Mouse (Mus musculus): ENCODE results near the gene Mast2. TPM values are rescaled to one million over a fixed set of nuclear protein-coding genes. Genes with fewer than 3 reads are reported as not detected.

The Mast2 gene
- polyA plus RNA-seq, 1 experiment: not detected

DNA sequence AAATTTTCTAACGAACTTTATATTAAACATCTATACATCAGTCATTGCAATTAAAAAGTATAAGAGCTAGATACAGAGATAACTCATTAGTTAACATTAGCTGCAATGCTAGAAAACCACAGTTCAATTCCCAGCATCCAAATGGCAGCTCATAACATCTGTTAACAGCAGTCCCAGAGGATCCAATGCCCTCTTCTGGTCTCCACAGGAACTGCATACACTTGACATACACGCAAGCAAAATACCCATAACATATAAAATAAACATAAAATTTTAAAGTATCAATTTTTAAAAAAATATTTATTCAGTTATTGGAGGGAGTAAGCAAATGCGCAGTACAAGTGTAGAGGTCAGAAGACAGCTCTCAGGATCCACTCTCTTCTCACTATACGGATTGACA, 28.4 kb downstream of the Mast2 start:
- WGBS: 97% methylated on average over 4 of the region's 4 CpGs
- no peak overlapping the region for H3K27ac ChIP-seq (ENCODE audit: insufficient read depth, low read depth, low read length)
- no peak overlapping the region for H3K4me3 ChIP-seq (ENCODE audit: insufficient read depth, low read depth, low read length)
- TF ChIP-seq POLR2A (IDR thresholded peaks at IDR 0.05; ENCODE audit: insufficient read depth, low read depth, low read length): no peak
- no peak for TF ChIP-seq CTCF (IDR thresholded peaks at IDR 0.05; ENCODE audit: insufficient read depth, low read depth, low read length)
- no peaks in the 10 kb centered on the region for H3K4me1 ChIP-seq (ENCODE audit: control insufficient read depth, insufficient read depth, low read length)

DNA sequence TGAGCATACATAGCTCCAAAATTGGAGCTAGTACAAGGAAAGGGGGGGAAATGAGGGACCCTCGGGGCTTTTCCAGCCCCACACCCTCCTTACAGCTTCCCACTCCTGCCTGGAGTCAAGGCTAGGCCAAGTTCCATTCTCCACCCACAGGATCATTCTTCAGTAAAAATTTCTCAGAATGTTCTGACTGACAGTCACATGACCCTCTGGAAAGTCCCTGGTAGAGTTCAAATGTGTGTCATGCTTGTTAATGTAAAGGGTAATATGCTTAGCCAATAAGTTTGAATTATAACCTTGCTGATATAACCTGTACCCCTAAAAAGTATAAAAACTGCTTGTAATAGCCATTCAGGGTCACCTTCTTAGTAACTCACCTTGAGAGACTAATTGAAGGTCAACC, 41.8 kb downstream of the Mast2 start:
- TF ChIP-seq CTCF (IDR thresholded peaks at IDR 0.05; ENCODE audit: insufficient read depth, low read depth, low read length) (no peak), POLR2A (IDR thresholded peaks at IDR 0.05; ENCODE audit: insufficient read depth, low read depth, low read length) (no peak)
- WGBS: 97% methylated on average over 1 of the region's 1 CpGs
- Histone ChIP-seq H3K27ac (ENCODE audit: insufficient read depth, low read depth, low read length) (no peak overlapping the region), H3K4me3 (ENCODE audit: insufficient read depth, low read depth, low read length) (no peak overlapping the region), H3K4me1 (ENCODE audit: control insufficient read depth, insufficient read depth, low read length) (no peaks in the 10 kb centered on the region)

DNA sequence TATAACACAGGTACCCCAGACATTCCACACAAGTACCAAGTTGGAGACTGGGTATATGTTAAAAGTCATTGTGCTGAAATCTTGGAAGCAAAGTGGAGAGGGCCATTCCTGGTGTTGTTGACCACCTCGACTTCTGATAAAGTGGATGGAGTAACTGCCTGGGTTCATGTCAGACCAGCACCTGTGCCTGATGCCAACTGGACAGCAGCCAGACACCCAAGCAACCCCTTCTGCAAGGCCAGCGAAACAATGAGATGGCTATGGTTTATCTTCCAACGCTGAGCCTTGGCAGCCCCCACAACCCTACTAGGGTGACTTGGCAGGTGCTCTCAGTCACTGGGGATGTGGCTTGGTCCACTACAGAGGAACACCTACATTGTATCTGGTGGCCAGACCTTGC, 42.8 kb downstream of the Mast2 start:
- H3K27ac ChIP-seq (ENCODE audit: insufficient read depth, low read depth, low read length): no peak overlapping the region
- TF ChIP-seq CTCF (IDR thresholded peaks at IDR 0.05; ENCODE audit: insufficient read depth, low read depth, low read length) (no peak), POLR2A (IDR thresholded peaks at IDR 0.05; ENCODE audit: insufficient read depth, low read depth, low read length) (no peak)
- H3K4me3 ChIP-seq (ENCODE audit: insufficient read depth, low read depth, low read length): no peak overlapping the region
- H3K4me1 ChIP-seq (ENCODE audit: control insufficient read depth, insufficient read depth, low read length): no peaks in the 10 kb centered on the region
- WGBS: 76% methylated on average over 3 of the region's 3 CpGs

DNA sequence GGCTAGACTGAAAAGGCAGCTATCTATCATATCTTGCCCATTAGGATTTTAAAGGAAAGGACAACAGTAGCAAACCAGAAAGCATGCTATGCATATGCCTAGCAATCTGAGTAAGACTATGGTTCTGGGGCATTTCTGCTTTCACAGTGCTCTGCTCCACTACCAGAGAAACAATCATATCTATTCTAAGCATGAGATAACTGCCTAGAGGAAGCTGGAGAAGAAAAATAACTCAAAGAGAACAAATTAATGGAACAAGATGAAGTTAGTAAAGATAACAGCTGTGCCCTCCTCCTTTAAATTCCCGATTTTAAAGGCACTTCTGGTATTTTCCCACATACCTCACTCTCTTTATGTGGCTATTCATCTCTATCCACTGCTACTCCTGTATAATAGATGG, 51.0 kb downstream of the Mast2 start:
- TF ChIP-seq CTCF (IDR thresholded peaks at IDR 0.05; ENCODE audit: insufficient read depth, low read depth, low read length) (no peak), POLR2A (IDR thresholded peaks at IDR 0.05; ENCODE audit: insufficient read depth, low read depth, low read length) (no peak)
- WGBS: 22% methylated on average over 1 of the region's 1 CpGs
- no peak overlapping the region for H3K4me3 ChIP-seq (ENCODE audit: insufficient read depth, low read depth, low read length)
- H3K27ac ChIP-seq (ENCODE audit: insufficient read depth, low read depth, low read length): no peak overlapping the region
- H3K4me1 ChIP-seq (ENCODE audit: control insufficient read depth, insufficient read depth, low read length): no peaks in the 10 kb centered on the region

- H3K4me1 ChIP-seq (ENCODE audit: control insufficient read depth, insufficient read depth, low read length): no peaks in the 10 kb centered on the region
- no peak overlapping the region for H3K27ac ChIP-seq (ENCODE audit: insufficient read depth, low read depth, low read length)
- H3K4me3 ChIP-seq (ENCODE audit: insufficient read depth, low read depth, low read length): no peak overlapping the region
- TF ChIP-seq POLR2A (IDR thresholded peaks at IDR 0.05; ENCODE audit: insufficient read depth, low read depth, low read length) (no peak), CTCF (IDR thresholded peaks at IDR 0.05; ENCODE audit: insufficient read depth, low read depth, low read length) (no peak)
These were observed 52.6 kb downstream of the Mast2 start for GRCm38 (mm10) chr4:116411401-116411800.

DNA sequence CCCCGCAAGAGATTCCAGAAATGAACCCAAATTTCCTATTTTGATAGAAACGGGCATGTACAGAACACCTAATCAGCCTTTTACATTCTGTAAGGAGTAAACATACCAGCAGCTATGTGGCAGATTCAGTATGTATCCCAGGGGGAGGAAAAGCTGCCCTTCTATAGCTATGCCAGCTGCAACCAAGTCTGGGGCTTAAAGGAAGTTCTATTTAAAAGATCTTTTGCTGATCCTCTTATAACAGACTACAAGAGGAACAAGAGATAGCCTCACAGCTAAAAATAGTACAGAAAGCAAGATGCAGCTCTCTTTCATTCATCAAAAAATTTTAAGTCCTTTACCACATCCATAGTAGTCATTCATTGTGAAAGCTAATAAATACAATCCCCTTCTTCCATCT, 57.3 kb downstream of the Mast2 start:
- no peak overlapping the region for H3K4me3 ChIP-seq (ENCODE audit: insufficient read depth, low read depth, low read length)
- no peaks in the 10 kb centered on the region for H3K4me1 ChIP-seq (ENCODE audit: control insufficient read depth, insufficient read depth, low read length)
- TF ChIP-seq POLR2A (IDR thresholded peaks at IDR 0.05; ENCODE audit: insufficient read depth, low read depth, low read length): no peak
- TF ChIP-seq CTCF (IDR thresholded peaks at IDR 0.05; ENCODE audit: insufficient read depth, low read depth, low read length): no peak
- WGBS: 56% methylated on average over 2 of the region's 2 CpGs
- H3K27ac ChIP-seq (ENCODE audit: insufficient read depth, low read depth, low read length): no peak overlapping the region

- peak overlapping the region; percentile 46 for H3K4me3 ChIP-seq (ENCODE audit: insufficient read depth, low read depth, low read length)
- TF ChIP-seq CTCF (IDR thresholded peaks at IDR 0.05; ENCODE audit: insufficient read depth, low read depth, low read length) (no peak), POLR2A (IDR thresholded peaks at IDR 0.05; ENCODE audit: insufficient read depth, low read depth, low read length) (no peak)
- 3% methylated on average over 8 of the region's 8 CpGs for WGBS
- peak overlapping the region; percentile 82; the same call in 1 of the 2 replicates for H3K27ac ChIP-seq (ENCODE audit: insufficient read depth, low read depth, low read length)
- no peaks in the 10 kb centered on the region for H3K4me1 ChIP-seq (ENCODE audit: control insufficient read depth, insufficient read depth, low read length)
These were observed 58.0 kb downstream of the Mast2 start for GRCm38 (mm10) chr4:116405955-116406351.

DNA sequence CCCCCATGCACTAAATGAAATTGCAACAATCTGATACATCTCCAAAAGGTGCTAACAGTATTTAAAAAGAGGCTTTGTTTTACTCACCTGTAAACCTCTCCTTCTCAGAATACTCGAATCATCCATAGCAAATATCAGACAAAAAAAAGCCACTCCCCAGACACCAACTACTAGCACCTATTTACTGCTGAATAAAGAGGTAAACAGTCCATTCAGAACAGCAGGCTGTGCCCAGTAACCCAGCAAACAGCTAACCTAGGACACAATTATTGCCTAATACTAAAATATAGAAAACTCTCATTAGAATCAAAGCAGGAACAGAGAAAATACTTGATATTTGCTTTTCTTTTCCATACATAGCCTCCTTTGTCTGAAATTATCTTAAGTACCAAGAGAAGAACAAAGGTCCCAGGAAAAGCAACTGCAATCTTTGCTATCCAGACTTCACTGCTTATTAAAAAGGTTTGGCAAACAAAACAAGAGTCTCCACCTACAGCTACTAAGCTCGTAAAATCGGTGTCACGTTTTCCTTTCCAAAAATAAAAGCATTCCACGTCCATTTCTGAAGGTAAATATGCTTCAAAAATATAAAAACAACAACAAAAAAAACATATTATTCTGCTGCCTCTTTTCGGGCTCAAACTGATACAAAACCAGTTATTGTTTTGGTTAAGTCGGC, 58.6 kb downstream of the Mast2 start:
- no peak for TF ChIP-seq CTCF (IDR thresholded peaks at IDR 0.05; ENCODE audit: insufficient read depth, low read depth, low read length)
- no peak for TF ChIP-seq POLR2A (IDR thresholded peaks at IDR 0.05; ENCODE audit: insufficient read depth, low read depth, low read length)
- no peaks in the 10 kb centered on the region for H3K4me1 ChIP-seq (ENCODE audit: control insufficient read depth, insufficient read depth, low read length)
- WGBS: 7% methylated on average over 7 of the region's 7 CpGs
- peak overlapping the region; percentile 82; the same call in 1 of the 2 replicates for H3K27ac ChIP-seq (ENCODE audit: insufficient read depth, low read depth, low read length)
- no peak overlapping the region for H3K4me3 ChIP-seq (ENCODE audit: insufficient read depth, low read depth, low read length)

DNA sequence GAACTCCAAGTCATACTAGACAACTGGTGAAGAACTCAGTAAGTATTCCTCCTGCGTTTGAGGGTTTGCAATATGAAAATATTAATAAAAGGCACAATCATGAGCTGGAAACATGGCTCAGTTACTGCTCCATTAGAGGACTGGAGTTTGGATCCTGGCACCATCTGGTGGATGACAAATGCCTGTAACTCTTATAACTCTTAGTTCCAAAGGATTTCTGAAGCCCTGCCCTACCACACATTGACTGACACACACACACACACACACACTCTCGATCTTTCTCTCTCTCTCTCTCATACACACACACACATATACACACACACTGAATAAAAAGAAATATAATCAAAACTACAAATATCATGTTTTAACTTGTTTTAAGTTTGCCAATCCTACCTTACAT, 60.1 kb downstream of the Mast2 start:
- Histone ChIP-seq H3K27ac (ENCODE audit: insufficient read depth, low read depth, low read length) (no peak overlapping the region), H3K4me3 (ENCODE audit: insufficient read depth, low read depth, low read length) (no peak overlapping the region), H3K4me1 (ENCODE audit: control insufficient read depth, insufficient read depth, low read length) (no peaks in the 10 kb centered on the region)
- 46% methylated on average over 2 of the region's 2 CpGs for WGBS
- TF ChIP-seq CTCF (IDR thresholded peaks at IDR 0.05; ENCODE audit: insufficient read depth, low read depth, low read length) (no peak), POLR2A (IDR thresholded peaks at IDR 0.05; ENCODE audit: insufficient read depth, low read depth, low read length) (no peak)
